Mouse (Mus musculus): ENCODE results near the gene Rtl8c. TPM values are rescaled to one million over a fixed set of nuclear protein-coding genes. Genes with fewer than 3 reads are reported as not detected.
"Not testable (repeated sequence)": the region's sequence is repeated elsewhere in the genome, so short reads cannot be mapped to it uniquely, and the experiment has no call there.

Gene Rtl8c
- polyA plus RNA-seq, 1 experiment from 2014 or later: 22.0 TPM

DNA sequence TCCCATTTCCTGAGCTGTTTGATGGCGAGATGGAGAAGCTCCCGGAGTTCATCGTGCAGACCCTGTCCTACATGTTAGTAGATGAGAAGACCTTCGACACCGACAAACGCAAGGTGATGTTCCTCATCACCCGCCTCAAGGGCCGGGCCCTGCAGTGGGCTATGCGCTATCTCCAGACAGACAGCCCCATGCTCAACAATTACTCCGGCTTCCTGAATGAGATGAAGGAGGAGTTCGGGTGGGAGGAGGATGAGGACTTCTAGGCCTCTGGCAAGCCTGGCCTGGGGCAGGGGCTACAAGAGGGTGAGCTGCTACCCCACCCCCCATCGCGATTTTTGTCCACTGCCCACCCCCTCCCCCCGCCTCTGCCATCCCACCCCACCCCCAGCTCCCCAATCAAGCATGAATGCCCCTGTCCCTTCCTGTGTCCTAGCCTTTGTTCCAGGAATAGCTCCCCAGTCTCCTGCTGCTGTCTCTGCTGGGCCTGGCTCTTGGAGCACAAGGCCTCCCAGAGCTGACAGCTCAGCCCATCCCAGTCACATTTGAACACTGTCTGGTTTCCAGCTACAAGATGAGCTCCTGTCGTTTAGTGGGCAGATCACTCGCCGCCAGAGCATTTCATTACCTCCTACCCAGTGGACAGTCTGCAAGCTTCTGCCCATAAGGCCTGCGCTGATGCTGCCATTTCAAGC, 436 bp downstream of the Rtl8c start:
- peak overlapping the region; percentile 34; the same call in 1 of the 2 replicates for H3K9ac ChIP-seq (ENCODE audit: low read depth, low read length)
- H3K27ac ChIP-seq (ENCODE audit: low read depth, low read length): 0 out of 2 replicates have a peak overlapping the region, but pooled peaks have one; percentile 21
- 36% methylated on average over 18 of the region's 18 CpGs for WGBS
- no peaks in the 10 kb centered on the region for H3K4me1 ChIP-seq (replicated peaks; ENCODE audit: control insufficient read depth, insufficient read depth, low read length)
- H3K4me2 ChIP-seq (replicated peaks; ENCODE audit: low read depth): peak overlapping the region; percentile 61
- peak overlapping the region; percentile 34 for H3K4me3 ChIP-seq (ENCODE audit: low read depth, low read length)
- TF ChIP-seq CTCF (IDR thresholded peaks at IDR 0.05; ENCODE audit: low read depth): no peak
- no peaks in the 10 kb centered on the region for H3K9me3 ChIP-seq (ENCODE audit: control insufficient read depth)
- no peaks in the 10 kb centered on the region for H3K27me3 ChIP-seq (replicated peaks; ENCODE audit: control insufficient read depth, insufficient read depth, low read length)
- H3K36me3 ChIP-seq (ENCODE audit: control insufficient read depth, insufficient read depth): no peaks in the 10 kb centered on the region
- no peak for ATAC-seq

DNA sequence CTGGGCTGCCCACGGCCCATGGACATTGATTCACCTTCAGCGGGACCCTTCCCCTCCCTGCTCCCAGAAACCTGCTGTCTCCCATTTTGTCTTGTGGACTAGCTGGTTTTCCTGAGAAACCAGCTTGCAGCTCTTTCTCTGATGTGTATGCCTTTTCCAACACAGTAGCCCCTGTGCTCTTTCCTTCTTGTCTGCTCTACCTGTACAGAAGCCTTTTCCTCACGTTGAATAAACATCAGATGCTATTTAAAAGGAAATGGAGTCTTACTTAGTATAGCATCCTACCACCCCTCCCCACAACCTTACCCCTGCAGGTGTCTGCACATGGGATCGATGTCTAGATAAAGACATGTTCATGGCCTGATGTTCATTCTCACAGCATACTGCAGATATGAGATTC, 1.0 kb downstream of the Rtl8c start, which contains the start of gene Gm14597:
Gene Gm14597 (minus strand): TSS at position 101 of the 400 bp plus-strand sequence.
- H3K4me3 ChIP-seq (ENCODE audit: low read depth, low read length): peak within 1 kb of the TSS; percentile 34
- ATAC-seq; H3K4me1 ChIP-seq (replicated peaks; ENCODE audit: control insufficient read depth, insufficient read depth, low read length); H3K27me3 ChIP-seq (replicated peaks; ENCODE audit: control insufficient read depth, insufficient read depth, low read length); H3K36me3 ChIP-seq (ENCODE audit: control insufficient read depth, insufficient read depth); H3K9me3 ChIP-seq (ENCODE audit: control insufficient read depth): not testable (repeated sequence)
- peak within 1 kb of the TSS; percentile 61 for H3K4me2 ChIP-seq (replicated peaks; ENCODE audit: low read depth)
- 0 out of 2 replicates have a peak within 1 kb of the TSS, but pooled peaks have one; percentile 21 for H3K27ac ChIP-seq (ENCODE audit: low read depth, low read length)
- peak within 1 kb of the TSS; percentile 34; the same call in 1 of the 2 replicates for H3K9ac ChIP-seq (ENCODE audit: low read depth, low read length)
- WGBS: 73% methylated on average over 2 of the region's 4 CpGs

DNA sequence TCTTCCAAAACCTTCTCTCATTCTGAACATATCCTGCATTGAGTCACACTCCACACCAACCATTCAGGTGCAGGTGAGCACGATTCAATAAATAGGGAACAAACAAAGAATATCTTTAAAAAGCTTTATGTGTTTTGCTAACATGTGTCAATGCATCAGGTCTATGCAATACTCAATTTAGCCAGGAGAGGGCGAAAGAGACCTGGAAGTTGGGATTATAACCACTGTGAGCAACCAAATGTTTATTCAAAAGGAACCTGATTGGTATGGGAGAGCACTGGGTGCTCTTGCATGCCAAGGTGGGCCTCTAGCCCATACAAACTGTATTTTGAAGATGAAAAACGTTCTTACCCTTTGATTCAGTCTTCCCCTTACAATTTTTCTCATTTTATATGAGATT, 2.7 kb downstream of the Rtl8c start:
- Histone ChIP-seq H3K4me3 (ENCODE audit: low read depth, low read length) (no peak overlapping the region), H3K27me3 (replicated peaks; ENCODE audit: control insufficient read depth, insufficient read depth, low read length) (no peaks in the 10 kb centered on the region), H3K27ac (ENCODE audit: low read depth, low read length) (no peak overlapping the region), H3K4me2 (replicated peaks; ENCODE audit: low read depth) (no peak overlapping the region), H3K36me3 (ENCODE audit: control insufficient read depth, insufficient read depth) (no peaks in the 10 kb centered on the region), H3K9ac (ENCODE audit: low read depth, low read length) (no peak overlapping the region), H3K9me3 (ENCODE audit: control insufficient read depth) (no peaks in the 10 kb centered on the region), H3K4me1 (replicated peaks; ENCODE audit: control insufficient read depth, insufficient read depth, low read length) (no peaks in the 10 kb centered on the region)
- TF ChIP-seq CTCF (IDR thresholded peaks at IDR 0.05; ENCODE audit: low read depth): peak; percentile 76
- no peak for ATAC-seq
- WGBS: 3% methylated on average over 3 of the region's 3 CpGs

- not testable (repeated sequence) for H3K9me3 ChIP-seq (ENCODE audit: control insufficient read depth); ATAC-seq; H3K36me3 ChIP-seq (ENCODE audit: control insufficient read depth, insufficient read depth); H3K4me1 ChIP-seq (replicated peaks; ENCODE audit: control insufficient read depth, insufficient read depth, low read length); H3K27ac ChIP-seq (ENCODE audit: low read depth, low read length); H3K4me3 ChIP-seq (ENCODE audit: low read depth, low read length); H3K9ac ChIP-seq (ENCODE audit: low read depth, low read length); H3K27me3 ChIP-seq (replicated peaks; ENCODE audit: control insufficient read depth, insufficient read depth, low read length); H3K4me2 ChIP-seq (replicated peaks; ENCODE audit: low read depth)
Measured at GRCm38 (mm10) chrX:53611395-53611794, 3.6 kb downstream of the Rtl8c start.

DNA sequence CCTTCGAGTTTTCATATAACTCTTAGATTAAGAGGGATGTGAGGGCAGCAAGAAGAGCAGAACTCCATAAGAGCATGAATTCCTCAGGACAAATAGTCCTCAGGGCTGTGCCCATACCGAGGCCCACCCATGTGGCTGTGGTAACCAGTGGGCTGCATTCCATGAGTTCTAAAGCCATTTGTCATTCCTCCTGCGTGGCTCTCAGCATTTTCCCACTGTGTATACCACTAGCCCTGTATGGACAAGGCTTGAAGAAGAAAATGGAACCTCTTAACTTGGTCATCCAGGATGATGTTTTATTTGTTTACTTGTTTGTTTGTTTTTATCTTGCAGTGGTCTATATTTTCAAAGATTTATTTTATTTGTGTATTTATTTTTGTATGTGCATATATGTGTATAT, 30.3 kb downstream of the Rtl8c start:
- ATAC-seq; H3K27ac ChIP-seq (ENCODE audit: low read depth, low read length); H3K9me3 ChIP-seq (ENCODE audit: control insufficient read depth); H3K9ac ChIP-seq (ENCODE audit: low read depth, low read length); H3K4me1 ChIP-seq (replicated peaks; ENCODE audit: control insufficient read depth, insufficient read depth, low read length); H3K4me3 ChIP-seq (ENCODE audit: low read depth, low read length); H3K4me2 ChIP-seq (replicated peaks; ENCODE audit: low read depth); H3K36me3 ChIP-seq (ENCODE audit: control insufficient read depth, insufficient read depth); H3K27me3 ChIP-seq (replicated peaks; ENCODE audit: control insufficient read depth, insufficient read depth, low read length): not testable (repeated sequence)
- 61% methylated on average over 3 of the region's 3 CpGs for WGBS

GRCm38 (mm10) chrX:53642604-53642979, 34.8 kb downstream of the Rtl8c start:
- not testable (repeated sequence) for H3K27ac ChIP-seq (ENCODE audit: low read depth, low read length); H3K27me3 ChIP-seq (replicated peaks; ENCODE audit: control insufficient read depth, insufficient read depth, low read length); ATAC-seq; H3K9me3 ChIP-seq (ENCODE audit: control insufficient read depth); H3K4me2 ChIP-seq (replicated peaks; ENCODE audit: low read depth); H3K4me3 ChIP-seq (ENCODE audit: low read depth, low read length); H3K36me3 ChIP-seq (ENCODE audit: control insufficient read depth, insufficient read depth); H3K4me1 ChIP-seq (replicated peaks; ENCODE audit: control insufficient read depth, insufficient read depth, low read length); H3K9ac ChIP-seq (ENCODE audit: low read depth, low read length)
- WGBS: 68% methylated on average over 3 of the region's 4 CpGs

DNA sequence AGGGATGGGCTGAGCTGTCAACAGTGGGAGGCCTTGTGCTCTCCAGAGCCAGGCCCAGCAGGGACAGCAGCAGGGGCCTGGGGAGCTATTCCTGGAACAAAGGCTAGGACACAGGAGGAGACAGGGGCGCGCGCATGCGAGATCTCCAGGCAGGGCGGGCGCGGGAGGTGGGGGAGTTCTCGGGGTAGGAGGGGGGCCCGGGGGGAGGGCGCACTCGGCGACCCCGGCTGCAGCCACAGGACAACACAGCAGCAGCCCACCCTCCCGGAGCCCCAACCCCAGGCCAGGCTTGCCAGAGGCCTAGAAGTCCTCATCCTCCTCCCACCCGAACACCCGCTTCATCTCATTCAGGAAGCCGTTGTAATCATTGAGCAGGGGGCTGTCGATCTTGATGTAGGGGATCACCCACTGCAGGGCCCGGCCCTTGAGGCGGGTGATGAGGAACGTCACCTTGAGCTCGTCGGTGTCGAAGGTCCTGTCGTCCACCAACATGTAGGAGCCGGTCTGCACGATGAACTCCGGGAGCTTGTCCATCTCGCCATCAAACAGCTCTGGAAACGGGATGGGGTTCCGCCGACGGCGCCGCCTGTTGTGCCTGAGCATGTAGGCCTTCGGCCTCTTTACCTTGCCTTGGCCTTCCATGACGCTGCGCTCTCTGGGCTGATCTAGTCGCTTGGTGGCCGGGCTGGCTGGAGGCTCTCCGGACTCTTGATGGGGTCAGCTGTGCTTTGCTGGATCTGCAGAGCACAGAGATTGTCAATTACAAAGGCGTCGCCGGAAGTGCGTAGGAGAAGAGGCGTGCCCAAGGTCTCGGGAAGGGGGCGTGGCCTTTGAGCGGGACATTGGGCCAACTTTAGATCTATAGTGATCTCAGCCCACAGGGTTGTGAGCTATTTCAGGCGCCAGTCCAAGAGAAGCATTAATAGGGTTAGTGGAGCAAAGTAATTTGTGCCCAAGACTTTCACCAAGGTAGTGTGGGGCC, 35.4 kb downstream of the Rtl8c start, which contains the start of gene Rtl8a:
Gene Rtl8a (minus strand): TSS at position 703 of the 982 bp plus-strand sequence.
- H3K4me3 ChIP-seq (ENCODE audit: low read depth, low read length): peak within 1 kb of the TSS; percentile 31
- not testable (repeated sequence) for H3K9me3 ChIP-seq (ENCODE audit: control insufficient read depth); H3K4me1 ChIP-seq (replicated peaks; ENCODE audit: control insufficient read depth, insufficient read depth, low read length); H3K36me3 ChIP-seq (ENCODE audit: control insufficient read depth, insufficient read depth); H3K27me3 ChIP-seq (replicated peaks; ENCODE audit: control insufficient read depth, insufficient read depth, low read length); H3K27ac ChIP-seq (ENCODE audit: low read depth, low read length); H3K9ac ChIP-seq (ENCODE audit: low read depth, low read length)
- H3K4me2 ChIP-seq (replicated peaks; ENCODE audit: low read depth): peak within 1 kb of the TSS; percentile 43
- peak; percentile 86 for ATAC-seq
- 21% methylated on average over 11 of the region's 50 CpGs for WGBS
